Mouse (Mus musculus) MEL (cell line): ENCODE measurements around the gene Gm17455.

Source experiments
- CTCF ChIP-seq, 3 experiments: IDR thresholded peaks in 2 of 3; conservative IDR thresholded peaks in 1 of 3; 2 replicates each; pipeline ENCODE4 v1.5.1; 2011 to 2012; ENCODE audit warnings: low read length in 3 of 3, low read depth in 2 of 3, mild to moderate bottlenecking in 2 of 3, improper control_type of control experiment in 1 of 3, inconsistent platforms in 1 of 3, mixed read lengths in 1 of 3, moderate library complexity in 1 of 3; ENCODE audit not compliant: control insufficient read depth in 1 of 3, insufficient read depth in 1 of 3, poor library complexity in 1 of 3, severe bottlenecking in 1 of 3
- ELF1 ChIP-seq: IDR thresholded peaks from 2 replicates; pipeline ENCODE4 v1.6.1; 2014; ENCODE audit warnings: low read depth, mild to moderate bottlenecking, inconsistent platforms, low read length, improper control_type of control experiment, moderate library complexity
- EP300 ChIP-seq, 2 experiments: IDR thresholded peaks; 2 replicates each; pipeline ENCODE4 v1.6.1; 2011; ENCODE audit warnings: improper control_type of control experiment in 2 of 2, low read length in 2 of 2, low read depth in 1 of 2, mild to moderate bottlenecking in 1 of 2
- ETS1 ChIP-seq: IDR thresholded peaks from 2 replicates; pipeline ENCODE4 v1.6.1; 2012; ENCODE audit warnings: low read depth, mild to moderate bottlenecking, inconsistent platforms, low read length, improper control_type of control experiment, moderate library complexity
- HCFC1 ChIP-seq: IDR thresholded peaks from 2 replicates; pipeline ENCODE4 v1.6.1; 2012; ENCODE audit warnings: low read depth, mild to moderate bottlenecking, inconsistent platforms, low read length, improper control_type of control experiment, moderate library complexity
- JUND ChIP-seq: IDR thresholded peaks from 2 replicates; pipeline ENCODE4 v1.6.1; 2011; ENCODE audit warnings: low read depth, mild to moderate bottlenecking, improper control_type of control experiment, low read length
- MAFK ChIP-seq: IDR thresholded peaks from 2 replicates; pipeline ENCODE4 v1.6.1; 2011; ENCODE audit warnings: low read depth, mild to moderate bottlenecking, low read length, improper control_type of control experiment, borderline replicate concordance
- MEF2A ChIP-seq: IDR thresholded peaks from 2 replicates; pipeline ENCODE4 v1.6.1; 2014; ENCODE audit warnings: low read depth, mild to moderate bottlenecking, inconsistent platforms, low read length, improper control_type of control experiment; ENCODE audit not compliant: poor library complexity, insufficient replicate concordance, severe bottlenecking; ENCODE audit errors: extremely low read depth
- MYC ChIP-seq: IDR thresholded peaks from 2 replicates; pipeline ENCODE4 v1.6.1; 2011; ENCODE audit warnings: low read depth, mild to moderate bottlenecking, low read length, improper control_type of control experiment, moderate library complexity
- POLR2A ChIP-seq, 2 experiments: IDR thresholded peaks; 2 replicates each; pipeline ENCODE4 v1.6.1; 2011 to 2012; ENCODE audit warnings: low read length in 2 of 2, mild to moderate bottlenecking in 2 of 2, control low read depth in 1 of 2, improper control_type of control experiment in 1 of 2, low read depth in 1 of 2, moderate library complexity in 1 of 2; ENCODE audit not compliant: control insufficient read depth in 1 of 2, insufficient read depth in 1 of 2, poor library complexity in 1 of 2
- POLR2AphosphoS2 ChIP-seq: IDR thresholded peaks from 2 replicates; pipeline ENCODE4 v1.6.1; 2011; ENCODE audit warnings: low read length, improper control_type of control experiment
- SMC3 ChIP-seq: IDR thresholded peaks from 2 replicates; pipeline ENCODE4 v1.6.1; 2011; ENCODE audit warnings: low read depth, low read length, improper control_type of control experiment
- ZC3H11A ChIP-seq: IDR thresholded peaks from 2 replicates; pipeline ENCODE4 v1.6.1; 2012; ENCODE audit warnings: low read depth, mild to moderate bottlenecking, inconsistent platforms, low read length, improper control_type of control experiment

- TF ChIP-seq CTCF (IDR thresholded peaks at IDR 0.05 in 2 of 3, conservative IDR thresholded peaks at IDR 0.05 in 1 of 3; ENCODE audit: control insufficient read depth in 1 of 3, insufficient read depth in 1 of 3, low read depth in 2 of 3, low read length in 3 of 3, poor library complexity in 1 of 3, severe bottlenecking in 1 of 3) = no peak
- no peak for TF ChIP-seq ZC3H11A
- no peak for TF ChIP-seq POLR2AphosphoS2
- TF ChIP-seq JUND = no peak
- TF ChIP-seq MYC = no peak
- no peak for TF ChIP-seq HCFC1
- no peak for TF ChIP-seq MEF2A
- TF ChIP-seq ETS1 = no peak
- no peak for TF ChIP-seq EP300 (IDR thresholded peaks at IDR 0.05; ENCODE audit: low read depth in 1 of 2, low read length in 2 of 2)
- TF ChIP-seq SMC3 = no peak
- TF ChIP-seq POLR2A (IDR thresholded peaks at IDR 0.05; ENCODE audit: control insufficient read depth in 1 of 2, insufficient read depth in 1 of 2, low read depth in 1 of 2, low read length in 2 of 2, poor library complexity in 1 of 2) = no peak
- no peak for TF ChIP-seq MAFK
- TF ChIP-seq ELF1 = no peak
These were observed 23.2 kb downstream of the Gm17455 start for GRCm38 (mm10) chr10:60422756-60423155.
